Mouse (Mus musculus): ENCODE data around the gene Susd1.

Gene Susd1

DNA sequence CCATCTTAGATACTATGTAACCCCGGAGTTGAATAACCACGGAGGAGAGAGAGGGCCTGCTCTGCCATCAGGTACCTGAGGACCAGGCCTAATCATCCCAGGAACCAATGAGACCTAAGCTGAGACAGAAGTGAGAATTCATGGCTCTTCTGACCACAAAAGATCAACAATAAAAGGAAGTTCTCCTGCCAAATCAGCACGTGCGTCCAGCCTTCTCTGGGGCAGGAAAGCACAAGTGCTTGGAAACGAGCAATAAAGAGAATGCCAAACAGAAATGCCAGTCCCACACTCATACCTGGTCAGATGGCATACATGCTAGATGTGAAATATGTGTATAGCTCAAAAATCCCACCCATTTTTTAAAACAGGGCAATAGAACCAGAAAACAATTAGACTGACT is 58.6 kb downstream of the Susd1 start:
- no peak for DNase-seq

DNA sequence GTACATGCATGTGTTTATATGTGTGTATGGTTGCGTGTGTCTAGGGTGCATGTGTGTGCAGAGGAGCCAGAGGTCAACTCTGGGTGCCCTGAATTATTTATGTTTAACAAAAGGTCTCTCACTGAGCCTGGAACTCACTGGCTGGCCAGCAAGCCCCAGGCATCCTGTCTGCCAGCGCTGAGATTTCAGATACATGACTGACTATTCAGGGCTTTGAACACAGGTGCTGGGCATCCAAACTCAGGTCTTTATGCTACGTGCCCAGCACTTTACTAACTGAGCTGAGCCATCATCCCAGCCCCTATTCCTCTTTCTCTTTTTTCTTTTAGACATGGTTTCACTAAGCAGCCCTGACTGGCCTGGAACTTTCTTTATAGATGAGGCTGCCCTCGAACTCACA is 59.8 kb downstream of the Susd1 start:
- DNase-seq: no peak

DNA sequence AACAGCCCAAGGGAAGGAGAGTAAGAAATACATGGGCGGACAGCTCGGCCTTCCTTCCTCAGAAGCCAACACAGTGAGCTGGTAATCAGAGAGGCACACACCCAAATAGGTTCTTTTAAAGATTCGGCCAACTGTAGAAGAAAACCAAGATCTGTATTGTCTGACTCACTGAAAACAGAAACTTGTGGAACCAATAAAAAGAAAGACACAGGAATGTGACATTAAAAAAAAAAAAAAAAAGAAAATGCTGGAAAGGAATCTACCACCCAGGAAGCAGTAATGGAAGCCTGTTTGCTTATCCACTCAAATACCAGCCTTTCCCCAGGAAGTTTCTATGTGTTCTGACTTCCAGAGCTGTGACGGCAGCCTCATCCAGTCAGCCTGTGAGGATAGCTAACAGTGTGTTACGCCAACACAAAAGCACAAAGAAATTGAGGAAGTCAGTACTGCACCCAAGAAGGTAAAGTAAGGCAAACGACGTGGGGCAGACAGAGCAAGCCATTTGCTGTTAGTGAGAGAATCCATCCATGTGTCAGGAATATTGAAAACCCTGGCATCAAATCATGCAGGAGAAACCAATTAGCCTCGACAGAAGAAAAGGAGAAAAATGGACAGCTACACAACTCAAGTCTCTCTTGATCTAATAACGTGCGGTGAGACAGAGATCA is 64.0 kb downstream of the Susd1 start:
- no peak for DNase-seq

DNA sequence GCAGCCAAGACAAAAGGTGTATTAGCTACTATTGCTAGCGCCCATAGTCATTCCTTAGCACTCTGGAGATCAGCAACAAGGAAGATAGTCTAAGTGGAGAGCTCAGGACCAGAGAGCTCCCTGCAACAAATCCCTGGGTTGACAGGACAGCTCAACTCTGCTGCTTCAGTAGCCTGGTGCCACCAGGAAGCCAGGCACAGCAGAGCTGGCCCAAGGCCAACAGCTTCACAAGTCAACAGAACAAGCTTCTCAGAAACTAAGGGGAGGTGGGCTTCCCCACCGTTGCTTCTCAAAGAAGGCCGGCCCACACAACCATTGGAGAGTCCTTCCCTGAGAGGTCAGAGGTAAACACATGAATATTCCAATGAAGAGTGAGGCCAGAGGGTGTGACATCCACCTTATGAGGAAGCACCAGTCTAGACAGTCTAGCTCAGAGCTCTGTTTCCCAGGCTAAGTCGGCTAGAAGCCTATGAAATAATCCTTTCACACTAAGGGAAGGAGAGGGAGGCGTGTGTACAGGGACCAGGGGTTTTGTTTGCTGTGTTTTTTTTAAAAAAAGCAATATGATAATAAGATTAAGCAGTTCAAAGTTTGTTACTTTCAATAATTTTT is 65.8 kb downstream of the Susd1 start:
- DNase-seq: no peak

DNA sequence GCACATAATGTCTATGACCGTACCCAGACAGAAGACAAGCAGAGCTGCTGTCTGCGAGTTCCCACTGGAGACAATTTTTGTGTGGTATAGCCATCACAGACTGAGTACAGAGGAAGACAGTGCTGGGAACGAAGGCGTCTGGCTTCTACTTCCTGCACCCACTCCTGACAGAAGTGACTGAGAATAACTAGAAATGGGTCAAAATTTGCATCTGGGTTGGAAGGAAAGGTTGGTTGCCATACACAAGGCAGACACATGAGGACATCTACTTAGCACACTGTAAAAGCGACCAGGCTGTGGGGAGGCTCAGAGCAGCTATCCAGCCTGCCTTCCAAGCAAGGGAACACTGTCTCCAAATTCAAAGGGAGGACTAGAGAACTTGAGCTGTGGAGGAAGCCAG is 66.5 kb downstream of the Susd1 start:
- no peak for DNase-seq

DNA sequence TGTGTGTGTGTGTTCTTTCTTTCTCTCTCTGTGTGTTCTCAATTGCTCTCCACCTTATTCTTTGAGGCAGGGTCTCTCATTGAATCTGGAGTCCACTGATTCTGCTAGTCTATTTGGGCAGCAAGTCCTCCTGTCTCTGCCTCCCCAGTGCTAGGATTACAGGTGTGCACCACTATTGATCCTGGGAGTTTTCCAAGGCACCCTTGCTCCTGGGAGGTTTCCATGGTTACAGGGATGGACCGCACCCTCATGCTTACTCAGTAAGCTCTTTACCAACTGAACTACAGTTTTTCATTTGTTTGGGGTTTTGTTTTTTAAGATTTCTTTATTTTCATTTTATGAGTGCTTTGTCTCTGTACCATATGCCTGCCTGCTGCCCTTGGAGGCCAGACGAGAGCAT is 68.5 kb downstream of the Susd1 start:
- no peak for DNase-seq

DNA sequence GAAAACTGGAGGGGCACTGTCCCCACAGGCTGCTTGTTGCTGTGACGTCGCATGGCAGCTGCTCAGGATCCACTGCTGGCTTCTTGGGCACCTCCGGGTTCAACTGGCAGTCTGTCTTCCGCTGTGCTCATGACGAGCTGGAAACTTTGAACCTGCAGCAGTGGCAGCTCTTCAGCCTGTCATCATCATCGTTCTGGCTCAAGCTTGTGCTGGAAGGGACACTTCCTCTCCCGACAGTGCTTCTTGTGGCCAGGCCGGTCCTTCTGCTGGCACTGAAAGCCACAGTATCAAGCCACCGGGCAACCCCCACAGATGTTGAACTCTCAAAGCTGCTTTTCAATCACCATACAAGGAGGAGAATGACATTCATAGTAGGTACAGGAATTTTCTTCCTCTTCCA is 70.3 kb downstream of the Susd1 start:
- no peak for DNase-seq

DNA sequence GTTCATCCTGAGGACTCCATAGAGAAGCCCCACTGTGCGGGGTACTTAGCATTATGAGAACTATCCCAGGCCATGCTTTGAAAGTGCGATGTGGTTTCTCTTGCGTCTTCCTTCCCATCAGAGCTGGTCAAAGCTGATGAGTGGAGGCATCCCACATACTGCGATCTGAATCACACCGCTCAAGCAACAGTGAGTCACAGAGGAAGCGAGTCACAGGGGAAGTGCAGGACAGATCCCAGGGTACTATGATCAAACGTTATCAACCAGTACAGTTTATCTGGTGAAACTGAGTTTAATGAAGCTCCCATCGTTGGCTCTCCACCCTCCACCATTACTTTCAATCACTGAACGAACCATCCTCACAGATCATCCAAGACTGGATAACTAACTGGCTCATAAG is 72.2 kb downstream of the Susd1 start:
- no peak for DNase-seq

DNA sequence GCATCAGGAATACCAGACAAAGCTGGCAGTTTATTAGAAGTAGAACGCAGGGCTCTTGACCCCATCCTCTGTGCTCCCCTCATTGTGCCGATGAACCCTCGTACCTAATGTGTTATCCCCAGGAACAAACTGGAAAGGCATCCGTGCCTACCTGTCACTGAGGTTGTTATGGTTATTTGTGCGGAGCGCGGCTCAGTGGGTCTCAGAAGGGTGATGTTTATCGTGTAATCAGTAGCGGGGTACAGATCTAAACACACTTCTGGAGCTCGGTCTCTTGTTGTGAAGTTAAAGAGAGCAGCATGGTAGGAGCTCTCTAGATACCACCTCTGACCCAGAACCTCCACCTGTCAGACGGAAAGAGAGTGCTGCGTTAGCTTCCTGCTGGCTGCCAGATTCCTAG is 72.9 kb downstream of the Susd1 start:
- no peak for DNase-seq

DNA sequence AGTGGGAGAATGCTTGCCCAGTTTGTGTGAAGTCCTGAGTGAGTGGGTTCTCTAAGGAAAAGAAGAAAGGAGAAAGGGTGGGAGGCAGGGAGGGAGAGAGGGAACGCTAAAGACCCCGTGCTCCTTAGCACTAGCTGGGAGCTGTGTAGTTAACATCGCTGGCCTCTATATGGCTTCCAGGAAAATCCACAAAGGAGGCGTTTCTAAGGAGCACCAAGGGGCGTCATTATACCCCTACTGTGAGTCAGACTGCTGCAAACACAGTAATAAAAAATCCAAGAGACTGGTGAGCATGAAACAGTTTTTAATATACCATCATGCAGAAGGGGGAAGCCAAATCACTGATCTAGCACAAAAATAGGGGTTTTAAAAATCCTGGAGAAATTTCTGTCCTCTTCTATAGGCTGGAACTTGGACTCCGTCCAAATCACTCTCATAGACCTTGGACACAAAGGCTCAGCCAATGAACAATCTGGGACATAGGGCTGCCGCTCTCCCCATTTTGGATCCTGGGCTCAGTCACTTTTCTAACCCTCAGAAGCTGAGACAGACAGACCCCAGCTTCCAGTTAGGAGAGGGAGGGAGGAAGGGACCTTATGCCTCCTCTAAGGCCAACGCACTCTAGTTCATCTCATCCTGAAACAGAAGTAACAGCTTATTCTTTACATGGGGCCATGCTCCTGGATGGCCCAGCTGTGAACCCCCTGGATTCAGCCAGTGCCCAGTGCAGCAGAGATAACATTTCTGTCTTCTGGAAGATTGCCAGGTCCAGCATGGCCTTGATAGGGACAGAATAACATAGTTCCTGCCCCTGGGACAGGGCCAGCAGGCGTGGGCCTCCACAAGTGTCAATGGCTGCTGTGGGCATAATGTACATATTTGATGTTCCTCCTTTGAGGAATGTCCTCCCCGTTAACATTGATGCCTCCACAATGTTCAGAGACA is 73.9 kb downstream of the Susd1 start:
- DNase-seq: no peak

DNA sequence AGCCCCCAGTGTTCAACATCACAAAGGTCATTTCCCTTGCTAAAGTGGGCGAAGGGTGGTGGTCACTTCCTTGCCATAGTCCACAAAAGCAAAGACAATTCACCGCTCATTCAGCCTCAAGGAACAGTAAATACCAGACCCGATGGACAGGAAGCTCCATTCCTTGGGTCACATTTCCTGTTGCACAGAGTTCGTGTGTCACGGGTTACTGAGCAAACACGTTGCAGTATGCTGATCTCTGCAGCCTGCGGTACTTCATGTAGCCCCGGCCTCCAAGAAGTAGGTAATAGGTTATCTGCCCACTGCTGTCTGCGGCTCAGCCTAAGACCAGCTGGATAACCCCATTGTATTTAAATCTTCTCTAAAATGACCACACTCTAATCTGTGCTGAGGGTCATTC is 75.4 kb downstream of the Susd1 start:
- DNase-seq: no peak

DNA sequence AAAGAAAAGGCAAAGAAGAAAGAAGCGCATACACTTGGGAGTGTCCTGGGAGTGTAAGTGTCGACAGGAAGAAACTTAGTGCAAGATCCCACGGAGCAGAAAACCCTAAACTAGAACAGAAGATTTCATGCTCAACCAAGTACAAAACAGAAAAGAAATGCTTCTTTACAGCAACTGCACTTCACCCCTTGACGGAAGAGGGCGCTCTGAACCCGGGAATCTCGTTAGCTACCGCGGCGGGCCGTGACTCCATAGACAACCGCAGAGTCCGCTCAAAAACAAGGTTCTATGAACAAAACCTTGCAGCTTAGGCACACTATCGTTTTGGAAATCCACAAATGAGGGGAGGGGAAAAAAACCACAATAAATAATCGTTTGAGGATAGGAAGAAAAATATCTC is 77.7 kb downstream of the Susd1 start:
- peak; percentile 55 to 85 for DNase-seq

DNA sequence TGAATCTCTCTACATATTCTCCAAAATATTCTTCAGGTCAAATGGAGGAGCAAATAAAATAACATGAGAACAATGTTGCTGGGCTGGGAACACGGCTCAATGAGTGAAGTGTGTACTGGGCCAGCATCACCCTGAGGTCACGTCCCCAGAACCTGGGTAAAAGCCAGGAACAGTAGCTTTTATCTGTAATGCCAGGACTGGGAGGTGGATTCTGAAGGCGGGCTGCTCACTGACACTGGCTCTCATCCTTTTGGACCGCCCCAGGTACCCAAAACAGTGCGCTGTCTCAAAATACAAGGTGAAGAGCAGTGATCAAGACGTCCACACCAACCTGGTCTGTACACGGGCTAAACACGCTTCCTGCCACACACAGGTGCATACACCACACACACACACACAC is 78.5 kb downstream of the Susd1 start:
- no peak for DNase-seq

DNA sequence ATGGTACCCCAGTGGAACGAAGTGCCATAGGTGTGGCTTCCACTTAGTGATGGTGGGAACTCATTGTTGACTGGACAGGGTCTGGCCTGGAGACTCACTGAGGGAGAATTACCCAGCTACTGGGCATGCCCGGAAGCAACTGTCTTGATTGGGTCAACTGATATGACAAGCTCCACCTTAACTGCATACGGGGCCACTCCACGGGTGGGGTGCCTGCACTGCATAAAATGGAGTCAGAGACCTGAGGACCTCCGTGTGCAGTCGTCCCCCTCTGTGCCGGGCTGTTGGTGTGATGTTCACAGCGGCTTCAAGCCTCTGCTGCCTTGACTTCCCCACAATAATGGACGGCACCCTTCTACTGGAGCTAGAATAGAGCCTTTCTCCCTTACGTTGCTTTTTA is 79.5 kb downstream of the Susd1 start:
- no peak for DNase-seq

DNA sequence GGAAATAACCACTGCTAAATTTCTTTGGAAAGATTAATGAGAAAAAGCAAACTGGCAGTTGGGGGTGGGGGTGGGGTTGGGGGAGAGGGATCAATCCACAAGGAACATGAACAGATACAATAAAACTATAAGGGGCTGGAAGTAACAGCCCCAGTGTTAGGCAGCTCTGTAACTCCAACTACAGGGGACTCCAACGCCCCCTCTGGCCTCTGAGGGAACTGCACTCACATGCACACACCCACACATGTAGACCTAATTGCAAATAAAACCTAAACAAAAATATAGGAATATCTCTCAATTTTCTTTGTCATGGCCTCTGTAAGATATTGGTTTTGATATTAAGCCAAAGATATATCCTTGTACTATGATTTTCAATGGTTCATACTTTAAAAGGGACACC is 83.0 kb downstream of the Susd1 start:
- DNase-seq: no peak

DNA sequence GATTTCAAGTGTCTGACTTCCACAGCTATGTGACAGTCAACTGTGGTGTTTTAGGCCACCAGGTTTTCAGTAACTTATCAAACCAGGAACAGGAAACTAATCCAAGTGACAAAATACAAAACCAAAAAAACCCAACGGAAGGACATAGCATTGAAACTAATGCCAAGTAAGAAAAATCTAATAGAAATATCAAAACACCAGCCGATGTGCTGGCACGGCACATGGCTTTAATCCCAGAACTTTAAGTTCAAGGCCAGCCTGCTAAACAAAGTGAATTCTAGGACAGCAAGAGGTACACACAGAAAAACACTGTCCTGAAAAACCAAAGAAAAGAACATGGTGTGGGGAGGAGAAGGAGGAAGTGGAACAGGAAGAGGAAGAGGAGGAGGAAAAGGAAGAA is 83.8 kb downstream of the Susd1 start:
- DNase-seq: no peak

DNA sequence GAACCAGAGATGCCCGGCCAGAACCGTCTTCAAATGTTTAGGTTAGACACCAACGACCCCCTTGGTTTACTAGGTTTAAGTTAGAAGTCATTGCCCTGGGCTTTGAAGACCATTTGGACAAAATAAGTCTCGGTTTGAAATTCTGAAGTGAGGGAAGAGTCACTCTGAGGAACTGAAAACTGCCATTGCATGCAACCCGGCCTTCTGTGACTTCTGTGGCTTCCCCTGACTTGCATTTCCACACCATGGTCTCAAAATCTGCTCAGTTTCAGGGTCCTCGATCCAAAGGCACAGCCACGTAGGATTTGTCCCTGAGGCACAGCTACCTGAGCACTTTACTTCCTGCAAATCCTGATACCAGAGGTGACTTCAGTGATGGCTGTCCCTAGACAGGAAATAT is 86.5 kb downstream of the Susd1 start:
- no peak for DNase-seq

DNA sequence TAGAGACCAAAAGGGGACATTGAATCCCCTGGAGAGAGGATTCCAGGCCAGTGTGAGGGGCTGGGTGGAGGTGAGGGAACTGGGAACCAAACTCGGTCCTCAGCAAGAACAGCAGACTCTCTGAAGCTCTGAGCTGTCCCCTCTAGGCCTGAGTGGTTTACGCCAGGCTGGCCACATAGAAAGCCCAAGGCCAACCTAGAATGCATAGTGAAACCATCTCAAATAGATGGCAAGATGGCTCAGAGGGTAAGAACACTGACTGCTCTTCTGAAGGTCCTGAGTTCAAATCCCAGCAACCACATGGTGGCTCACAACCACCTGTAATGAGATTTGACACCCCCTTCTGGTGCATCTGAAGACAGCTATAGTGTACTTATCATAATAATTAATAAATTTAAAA is 88.1 kb downstream of the Susd1 start:
- DNase-seq: no peak

DNA sequence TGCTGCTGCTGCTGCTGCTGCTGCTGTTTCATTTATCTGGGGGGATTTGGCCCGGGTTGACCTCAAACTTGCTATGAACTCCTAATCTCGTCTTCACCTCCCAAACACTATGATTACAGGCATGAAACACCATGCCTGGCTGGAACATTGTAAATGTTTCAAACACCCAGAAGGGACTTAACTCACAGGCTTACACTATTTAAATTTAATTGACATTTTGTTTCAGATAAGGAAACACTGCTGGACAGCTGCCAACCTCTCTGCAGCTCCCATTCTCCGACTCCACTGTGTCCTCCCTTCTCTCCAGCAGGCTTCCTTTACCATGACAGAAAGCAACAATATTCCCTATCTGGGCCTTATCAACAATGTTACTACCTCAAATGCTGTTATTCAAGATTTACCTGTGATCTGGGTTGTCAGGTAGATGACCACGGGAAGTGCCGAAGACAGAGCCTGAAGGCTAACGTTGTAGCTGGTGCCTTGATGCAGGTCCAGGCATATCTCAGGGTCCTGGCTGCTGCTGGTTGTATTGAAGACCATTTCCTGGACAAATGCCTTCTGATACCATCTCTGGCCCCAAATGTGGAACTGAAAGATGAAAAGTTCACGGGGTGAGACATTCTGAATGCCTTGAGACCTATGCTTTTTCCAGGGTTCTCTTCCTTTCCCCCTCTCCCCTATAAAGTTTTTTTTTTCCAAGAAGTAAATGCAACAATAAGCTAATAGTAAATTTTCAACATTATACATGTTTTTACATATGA is 88.8 kb downstream of the Susd1 start:
- no peak for DNase-seq

DNA sequence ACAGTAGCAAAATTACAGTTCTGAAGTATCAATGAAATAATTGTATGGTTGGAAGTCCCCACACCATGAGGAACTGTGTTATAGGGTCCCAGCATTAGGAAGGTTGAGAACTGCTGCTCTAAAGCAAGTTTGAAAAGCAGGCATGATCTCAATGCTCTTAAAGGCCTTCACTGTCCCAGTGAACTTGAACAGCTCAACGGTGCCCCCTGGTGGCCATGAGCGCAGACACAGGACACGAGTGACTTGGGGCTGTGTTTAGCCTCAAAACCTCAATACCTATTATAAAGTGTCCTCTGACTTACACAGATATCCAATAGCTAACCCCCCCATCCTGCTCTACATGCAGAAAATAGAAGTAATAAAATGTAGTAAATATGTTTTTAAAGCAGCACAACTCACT is 97.7 kb downstream of the Susd1 start:
- DNase-seq: peak; percentile 83 to 94

DNA sequence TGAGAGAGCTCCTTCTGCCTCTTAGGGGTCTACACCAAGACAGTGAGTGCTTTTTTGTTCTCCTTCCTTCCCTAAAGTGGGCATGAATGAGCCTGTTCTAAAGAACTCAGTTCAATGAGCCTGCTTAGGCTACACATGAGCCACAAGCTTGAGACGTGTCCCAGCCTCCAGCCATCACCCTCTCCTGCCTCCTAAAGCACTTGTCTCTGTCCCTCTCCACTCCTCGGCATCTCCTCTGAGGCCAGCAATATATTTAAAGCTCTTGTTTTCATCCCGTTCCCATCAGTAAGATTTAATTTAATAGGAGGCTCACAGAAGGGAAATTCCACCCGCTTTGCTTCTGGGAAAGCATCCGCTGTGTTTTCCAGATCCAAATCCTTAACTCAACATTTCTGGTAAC is 98.4 kb downstream of the Susd1 start:
- DNase-seq: peak in 1 of 2 experiments; percentile 18

DNA sequence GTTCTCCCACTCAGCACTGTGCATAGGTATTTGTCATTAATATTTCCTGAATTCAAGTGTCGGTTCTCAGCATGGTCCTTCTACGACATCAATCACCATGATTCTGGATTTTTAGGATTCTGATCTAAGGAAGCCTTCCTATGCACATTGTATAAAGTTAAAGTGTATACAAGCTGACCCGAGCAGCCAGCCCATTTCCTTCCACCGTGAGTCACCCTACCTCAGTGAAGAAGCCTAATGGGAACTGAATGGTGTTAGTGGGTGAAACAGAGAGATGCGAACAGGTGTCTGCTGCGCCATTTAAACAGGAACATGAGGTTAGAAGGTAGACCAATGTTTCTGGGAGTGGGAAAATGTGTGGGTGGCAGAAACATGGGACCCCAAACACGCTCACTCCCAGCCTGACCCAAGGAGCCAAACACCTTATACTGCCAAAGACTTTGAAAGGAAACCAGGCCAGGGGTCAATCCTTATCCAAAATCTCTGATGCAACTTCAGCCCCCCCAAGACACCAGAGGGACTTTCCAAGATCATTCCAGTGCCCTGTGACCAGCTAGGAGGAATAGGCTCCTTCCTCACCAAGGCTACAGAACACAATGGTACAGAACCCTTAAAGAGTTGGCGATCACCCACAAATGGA is 99.4 kb downstream of the Susd1 start:
- DNase-seq: peak in 1 of 2 experiments; percentile 21

DNA sequence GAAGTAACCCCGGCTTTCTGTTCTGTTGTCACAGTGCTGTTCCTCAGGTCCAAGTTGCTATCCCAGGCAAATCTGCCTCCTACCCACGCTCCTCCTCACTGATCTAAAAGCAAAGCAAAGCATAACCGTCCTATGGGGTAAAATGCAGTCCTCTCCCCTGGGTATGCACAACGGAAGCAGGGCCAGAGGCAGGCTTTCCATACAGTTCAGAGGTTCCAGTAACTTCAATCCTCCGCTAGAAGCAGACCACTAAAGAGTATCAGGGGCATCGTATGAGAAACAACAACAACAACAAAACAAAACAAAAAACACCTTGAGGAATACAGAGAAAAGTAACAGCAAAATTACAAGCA is 100.9 kb downstream of the Susd1 start:
- DNase-seq: no peak
